Mouse (Mus musculus) cerebellum, adult 8-10 months (tissue): ENCODE results near the gene Rhof.

Experiments used
- DNase-seq: peaks from one replicate; pipeline ENCODE4 v3.0.0; 2022

Gene Rhof

DNA sequence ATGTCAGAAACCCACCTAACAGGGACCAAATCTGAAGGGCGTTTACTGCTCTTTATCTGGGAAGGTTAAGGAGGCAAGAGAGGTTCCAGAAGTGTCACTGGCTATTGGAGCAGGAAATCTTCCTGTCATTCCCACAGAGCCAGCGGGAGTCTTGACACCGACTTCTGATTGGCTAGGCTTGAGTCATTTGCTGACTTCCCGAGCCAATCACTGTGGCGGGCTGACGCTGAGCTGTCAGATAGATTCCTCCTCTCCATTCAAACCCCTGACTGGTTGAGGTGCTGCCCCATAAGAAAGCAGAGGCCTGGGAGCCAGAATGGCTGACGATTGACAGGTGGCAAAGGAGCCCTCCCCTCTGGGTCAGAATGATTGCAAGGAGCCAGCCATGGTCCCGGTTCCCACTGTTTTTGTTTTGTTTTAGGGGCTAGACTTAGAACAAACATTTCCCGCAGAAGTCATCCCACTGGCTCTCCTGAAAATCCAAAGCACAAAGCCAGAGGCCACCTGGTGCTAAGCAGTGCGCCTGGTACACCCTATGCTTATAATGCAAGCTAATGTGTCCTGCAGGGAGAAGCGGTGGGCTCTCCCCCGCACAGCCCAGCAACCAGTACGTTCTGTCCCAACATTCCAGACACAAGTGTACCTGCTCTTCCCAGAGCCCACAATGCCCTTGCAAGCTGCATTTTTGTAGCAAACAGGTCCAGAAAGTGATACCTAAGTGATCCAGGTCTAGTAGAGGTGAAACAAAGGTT lies 22.9 kb downstream of the Rhof start:
- no peak for DNase-seq

DNA sequence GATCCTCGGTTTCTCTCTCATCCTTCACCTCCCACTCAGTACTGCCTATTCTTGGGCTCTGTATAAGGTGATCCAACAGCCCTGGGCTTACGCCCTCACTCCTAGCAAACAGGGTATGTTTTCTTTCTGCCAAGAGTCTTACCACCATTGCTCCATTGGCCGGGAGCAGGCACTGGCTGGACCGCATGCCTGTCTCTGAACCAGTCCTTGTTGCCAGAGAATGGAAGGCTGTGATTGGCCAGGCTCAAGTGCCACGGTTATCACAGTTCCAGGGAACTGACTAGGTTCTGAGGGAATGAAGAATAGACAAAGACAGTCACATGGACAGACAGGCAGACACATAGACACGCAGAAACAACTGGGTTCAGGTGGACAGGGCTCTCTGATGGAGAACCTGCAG lies 27.7 kb downstream of the Rhof start:
- no peak for DNase-seq

DNA sequence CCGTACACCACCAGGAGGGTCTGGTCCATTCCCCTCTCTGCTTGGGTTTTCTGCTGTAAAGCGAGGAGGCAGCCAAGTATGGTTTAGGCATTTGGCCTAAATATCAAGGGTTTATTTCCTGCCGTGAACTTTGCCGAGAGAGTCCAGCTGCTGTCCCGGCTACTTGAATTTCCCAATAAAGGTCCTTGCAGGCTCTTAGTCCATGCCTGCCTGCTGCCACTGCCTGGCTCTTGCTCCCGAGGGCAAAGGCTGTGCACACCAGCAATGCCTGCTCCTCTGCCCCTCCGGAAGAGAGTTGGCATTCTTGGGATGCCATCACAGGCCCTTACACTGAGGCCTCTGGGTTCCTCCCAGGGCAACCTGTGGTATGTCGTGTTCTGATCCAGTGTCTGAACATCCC lies 28.9 kb downstream of the Rhof start:
- no peak for DNase-seq

DNA sequence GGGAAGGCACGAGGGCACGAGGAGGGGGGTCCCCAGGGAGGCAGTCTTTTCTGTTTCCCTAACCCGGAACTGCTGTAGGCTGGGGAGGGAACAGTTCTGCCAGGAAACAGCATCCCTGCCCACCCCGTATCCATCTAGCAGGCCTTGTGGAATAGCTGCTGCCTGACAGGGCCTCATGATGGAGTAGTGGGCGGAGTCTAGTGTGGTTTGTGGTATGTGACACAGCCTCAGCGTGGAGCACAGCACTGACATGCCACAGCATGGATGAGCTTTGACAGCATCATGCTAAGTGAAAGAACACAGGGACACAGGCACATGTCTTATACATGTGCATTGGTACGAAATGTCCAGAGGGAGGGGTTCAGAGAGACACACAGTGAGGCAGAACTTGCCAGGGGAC lies 30.1 kb downstream of the Rhof start:
- no peak for DNase-seq

DNA sequence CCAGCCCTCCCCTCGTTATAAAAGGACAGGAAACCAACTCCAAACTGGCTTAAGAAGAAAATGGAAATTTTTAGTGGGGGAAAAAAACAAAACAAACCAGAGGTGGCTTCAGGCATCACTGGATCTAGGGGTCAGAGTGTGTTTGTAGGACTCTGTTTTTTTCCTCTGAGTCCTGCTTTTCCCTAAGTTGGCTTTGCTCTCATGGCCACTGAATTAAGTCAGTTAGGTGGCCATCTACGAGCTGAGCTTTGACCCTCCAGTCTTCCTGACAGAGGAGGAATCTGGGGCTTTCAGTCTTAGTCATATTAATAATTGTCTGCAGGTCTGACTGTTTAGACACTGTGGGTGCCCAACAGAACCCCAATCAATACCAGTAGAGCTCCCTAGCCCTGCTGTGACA lies 34.0 kb downstream of the Rhof start:
- DNase-seq, result no peak

DNA sequence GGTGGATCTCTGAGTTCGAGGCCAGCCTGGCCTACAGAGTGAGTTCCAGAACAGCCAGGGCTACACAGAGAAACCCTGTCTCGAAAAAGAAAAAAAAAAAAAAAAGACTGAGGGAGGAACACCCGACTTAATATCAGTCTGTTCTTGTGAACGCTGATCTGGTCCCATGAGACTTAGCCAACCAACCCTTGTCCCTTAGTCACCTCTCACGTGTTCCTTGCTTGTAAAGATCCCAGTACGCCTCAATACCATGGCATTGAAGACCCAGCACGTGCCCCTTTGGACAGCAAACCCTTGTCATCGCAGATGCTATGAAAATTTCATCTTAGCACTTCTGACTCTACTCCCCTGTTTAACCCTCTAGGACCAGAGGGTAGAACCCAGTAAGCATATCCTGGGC lies 36.2 kb downstream of the Rhof start:
- DNase-seq, result no peak

DNA sequence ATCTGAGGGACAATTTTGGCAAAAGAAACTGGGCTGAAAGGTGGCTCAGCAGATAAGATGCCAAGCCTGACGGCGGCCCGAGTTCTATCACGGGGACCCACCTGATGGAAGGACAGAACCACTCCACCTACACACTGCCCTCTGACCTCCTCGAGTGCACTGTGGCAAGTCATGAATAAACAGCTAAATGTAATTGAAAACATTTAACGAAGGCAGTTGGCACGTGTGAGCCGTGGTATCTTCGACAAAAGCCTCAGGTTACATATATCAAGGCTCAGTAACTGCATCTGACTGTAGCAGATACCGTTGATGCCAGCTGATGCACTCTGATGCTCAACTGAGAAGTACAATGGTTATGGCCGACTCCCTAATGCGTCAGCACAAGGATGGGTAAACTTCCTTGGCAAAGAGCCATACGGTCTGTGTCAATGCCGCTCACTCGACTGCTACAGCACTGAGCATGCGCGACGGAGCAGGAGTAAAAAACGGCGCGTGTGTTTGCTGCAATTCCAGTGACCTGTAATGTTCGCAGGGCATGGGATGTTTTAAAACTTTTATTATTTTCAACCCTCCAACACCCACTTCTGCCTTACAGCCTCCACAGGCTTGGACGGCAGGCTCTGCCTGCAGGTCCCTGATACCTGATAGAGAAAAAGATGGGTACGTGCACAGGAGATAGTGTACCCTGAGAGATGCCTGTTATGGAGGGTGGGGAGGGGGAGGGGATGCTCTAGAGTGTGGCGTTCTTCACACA lies 38.1 kb downstream of the Rhof start:
- DNase-seq, result no peak

DNA sequence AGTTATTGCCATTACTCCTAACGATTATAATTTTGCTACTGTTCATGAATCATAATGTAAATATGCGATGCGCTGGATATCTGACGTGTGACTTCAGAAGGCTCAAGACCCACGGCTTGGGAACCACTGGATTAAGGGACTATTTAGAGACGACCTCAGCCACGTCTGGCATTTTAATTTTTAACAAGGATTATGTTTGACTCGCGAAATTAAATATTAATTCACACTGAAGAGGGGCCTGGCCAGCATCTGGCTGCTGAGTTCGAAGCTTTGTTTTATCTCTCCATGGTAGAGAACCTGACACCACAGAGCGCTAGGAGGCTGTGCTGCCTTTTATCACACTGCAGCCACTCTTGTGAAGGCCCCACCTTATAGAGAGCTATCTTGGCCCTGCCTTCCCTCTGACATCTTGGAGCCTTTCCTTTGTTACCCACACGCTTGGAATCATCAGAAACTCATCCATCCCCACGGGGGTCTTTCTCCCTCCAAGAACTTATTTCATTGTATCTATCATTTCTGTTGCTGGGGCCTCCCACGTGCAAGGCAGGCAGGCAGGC lies 39.3 kb downstream of the Rhof start:
- DNase-seq, result no peak

DNA sequence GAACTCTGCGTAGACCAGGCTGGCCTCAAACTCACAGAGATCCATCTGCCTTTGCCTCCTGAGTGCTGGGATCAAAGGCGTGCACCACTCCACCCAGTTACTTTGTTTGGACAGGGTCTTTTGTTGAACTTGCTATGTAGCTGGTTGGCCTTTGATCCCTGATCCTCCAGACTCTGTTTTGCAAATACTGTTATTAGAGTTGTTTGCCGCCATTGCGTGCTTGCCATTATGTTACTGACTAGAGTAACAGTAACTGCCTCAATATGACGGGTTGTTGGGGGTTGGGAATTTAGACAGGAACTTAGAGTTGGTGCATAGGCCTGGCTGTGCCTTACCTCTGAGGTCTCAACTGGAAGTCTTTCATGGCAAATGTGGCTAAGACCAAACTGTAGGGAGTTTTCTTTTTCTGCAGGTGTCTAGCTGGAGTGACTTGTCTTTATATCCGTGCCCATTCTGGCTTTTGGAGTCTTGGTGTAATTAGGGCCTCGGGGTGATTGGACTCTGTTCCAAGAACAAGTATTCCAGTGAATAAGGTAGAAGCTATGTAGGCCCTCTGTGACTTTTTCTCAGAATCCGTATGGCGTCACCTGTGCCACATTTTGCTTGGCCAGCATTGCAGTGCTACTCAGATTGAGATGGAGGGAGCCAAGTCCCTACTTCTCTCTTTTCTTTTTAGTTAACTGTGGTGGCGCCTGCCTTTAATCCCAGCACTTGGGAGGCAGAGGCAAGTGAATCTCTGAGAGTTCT lies 41.8 kb downstream of the Rhof start:
- no peak for DNase-seq

DNA sequence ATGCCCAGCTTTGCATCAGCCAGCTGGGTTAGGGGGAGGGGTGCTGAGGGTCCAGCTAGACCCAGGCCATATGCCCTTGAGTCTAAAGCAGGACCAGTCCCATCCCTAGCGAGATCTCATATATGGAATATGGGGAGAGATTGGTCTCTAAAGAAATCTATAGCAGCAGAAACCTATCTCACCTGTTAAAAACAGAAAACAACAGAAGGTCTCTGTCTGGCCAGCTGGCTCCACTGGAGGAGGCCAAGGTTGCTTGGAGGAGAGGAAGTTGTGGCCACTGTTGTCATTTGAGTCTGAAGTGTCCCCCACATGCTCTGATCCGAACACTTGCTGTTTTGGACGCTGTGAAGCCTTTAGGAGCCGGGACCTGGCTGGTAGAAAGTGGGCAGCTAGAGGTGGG lies 43.7 kb downstream of the Rhof start:
- peak; percentile 43 for DNase-seq

DNA sequence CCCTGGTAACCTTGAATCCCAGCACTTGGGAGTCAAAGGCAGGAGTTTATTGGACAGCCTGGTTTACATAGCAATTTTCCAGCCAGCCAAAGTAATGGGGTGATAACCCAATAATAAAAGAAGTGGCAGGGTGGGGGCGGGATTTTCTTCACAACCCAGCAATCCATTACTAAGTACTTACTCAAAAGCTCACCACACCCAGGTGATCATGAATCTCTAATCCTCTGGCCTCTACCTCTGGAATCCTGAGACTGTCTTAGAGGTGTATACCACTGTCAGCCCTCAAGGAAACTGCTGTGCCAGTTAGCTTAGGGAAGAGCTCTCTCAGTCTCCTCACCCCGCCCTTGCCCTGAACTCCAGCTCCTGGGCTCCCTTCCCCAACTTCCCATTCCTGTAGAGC lies 46.0 kb downstream of the Rhof start:
- no peak for DNase-seq

DNA sequence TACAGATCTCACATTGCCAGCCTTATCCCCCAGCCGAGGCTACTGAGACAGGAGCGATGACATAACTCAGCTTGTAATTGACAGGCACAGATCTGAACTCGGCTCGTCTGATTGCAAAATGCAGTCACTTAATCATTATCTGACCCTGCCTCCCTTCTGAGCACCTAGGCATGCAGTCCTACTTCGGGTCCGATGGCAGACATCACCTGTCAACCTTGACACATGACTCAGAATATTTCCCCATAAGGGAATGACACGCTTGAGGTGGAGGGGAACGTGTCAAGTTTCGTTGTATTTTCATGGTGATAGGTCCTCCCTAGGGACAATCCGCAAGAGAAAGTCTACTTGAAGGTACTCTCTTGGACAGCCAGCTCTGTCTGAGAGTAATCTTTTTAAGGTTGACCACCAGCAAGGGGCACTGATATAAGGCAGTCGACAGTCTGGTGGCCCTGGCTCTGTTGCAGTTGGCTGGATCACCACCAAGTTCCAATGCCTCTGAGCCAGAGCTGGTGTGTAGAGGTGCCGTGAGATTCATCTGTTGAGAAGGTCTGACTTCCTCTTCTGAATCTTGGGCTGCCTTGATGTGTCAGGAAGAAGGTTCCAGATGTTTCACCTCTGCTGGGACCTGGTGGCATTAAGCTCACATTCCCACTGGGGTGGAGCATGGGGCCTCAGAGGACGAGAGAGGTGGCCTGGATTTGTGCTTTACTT lies 49.0 kb downstream of the Rhof start:
- DNase-seq, result peak; percentile 52

DNA sequence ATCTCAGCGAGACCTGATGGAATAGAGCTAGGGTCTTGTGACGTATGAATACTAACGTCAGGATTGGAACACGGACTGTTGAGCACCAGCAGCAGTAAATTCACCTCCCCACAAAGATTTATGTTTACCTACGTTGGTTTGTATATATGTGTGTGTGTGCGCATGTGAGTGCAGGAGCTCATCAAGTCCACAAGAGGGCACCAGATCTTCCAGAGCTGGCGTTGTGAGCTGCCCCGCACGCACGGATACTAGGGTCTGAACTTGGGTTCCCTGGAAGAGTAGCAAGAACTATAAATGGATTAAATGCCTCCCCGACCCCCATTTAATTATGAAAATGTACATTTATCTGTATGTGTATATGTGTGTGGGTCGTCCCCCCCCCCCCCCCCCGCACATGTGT lies 52.0 kb downstream of the Rhof start:
- no peak for DNase-seq

DNA sequence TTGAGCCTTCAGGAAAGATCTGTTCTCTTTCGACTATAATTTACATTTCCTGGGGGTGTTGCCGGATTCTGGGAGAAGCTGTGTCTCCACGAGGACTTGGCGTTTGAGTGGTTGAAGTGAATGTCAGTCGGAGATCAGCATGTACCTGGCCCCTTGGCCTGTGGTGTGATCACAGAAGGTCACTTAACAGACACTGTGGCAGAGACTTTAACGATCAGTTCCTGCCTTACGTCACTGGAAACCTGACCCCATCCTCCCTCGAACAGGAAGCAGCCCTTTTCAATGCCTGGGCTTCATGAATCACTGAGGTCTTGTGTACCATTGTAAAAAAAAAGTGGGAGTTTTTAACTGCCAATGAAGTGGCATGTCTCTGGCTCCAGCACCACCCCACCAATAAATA lies 52.5 kb downstream of the Rhof start:
- DNase-seq, result no peak

DNA sequence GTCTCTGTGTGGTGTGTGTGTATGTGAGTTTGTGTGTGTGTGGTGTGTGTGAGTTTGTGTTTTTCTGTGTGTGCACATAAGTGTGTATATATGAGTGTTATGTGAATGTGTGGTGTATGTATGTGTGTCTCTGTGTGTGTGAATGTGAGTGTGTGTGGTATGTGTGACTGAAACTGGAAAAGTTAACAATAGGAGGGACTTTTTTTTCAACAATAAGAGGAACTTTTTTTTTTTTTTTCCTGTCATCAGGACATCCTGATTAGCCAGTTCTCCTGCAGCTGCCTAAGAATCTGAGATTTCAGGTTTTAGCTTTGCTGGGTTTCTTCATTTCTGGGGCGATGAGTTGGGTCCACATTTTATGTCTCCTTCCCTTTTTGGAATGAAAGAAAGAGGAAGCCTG lies 52.9 kb downstream of the Rhof start:
- no peak for DNase-seq

DNA sequence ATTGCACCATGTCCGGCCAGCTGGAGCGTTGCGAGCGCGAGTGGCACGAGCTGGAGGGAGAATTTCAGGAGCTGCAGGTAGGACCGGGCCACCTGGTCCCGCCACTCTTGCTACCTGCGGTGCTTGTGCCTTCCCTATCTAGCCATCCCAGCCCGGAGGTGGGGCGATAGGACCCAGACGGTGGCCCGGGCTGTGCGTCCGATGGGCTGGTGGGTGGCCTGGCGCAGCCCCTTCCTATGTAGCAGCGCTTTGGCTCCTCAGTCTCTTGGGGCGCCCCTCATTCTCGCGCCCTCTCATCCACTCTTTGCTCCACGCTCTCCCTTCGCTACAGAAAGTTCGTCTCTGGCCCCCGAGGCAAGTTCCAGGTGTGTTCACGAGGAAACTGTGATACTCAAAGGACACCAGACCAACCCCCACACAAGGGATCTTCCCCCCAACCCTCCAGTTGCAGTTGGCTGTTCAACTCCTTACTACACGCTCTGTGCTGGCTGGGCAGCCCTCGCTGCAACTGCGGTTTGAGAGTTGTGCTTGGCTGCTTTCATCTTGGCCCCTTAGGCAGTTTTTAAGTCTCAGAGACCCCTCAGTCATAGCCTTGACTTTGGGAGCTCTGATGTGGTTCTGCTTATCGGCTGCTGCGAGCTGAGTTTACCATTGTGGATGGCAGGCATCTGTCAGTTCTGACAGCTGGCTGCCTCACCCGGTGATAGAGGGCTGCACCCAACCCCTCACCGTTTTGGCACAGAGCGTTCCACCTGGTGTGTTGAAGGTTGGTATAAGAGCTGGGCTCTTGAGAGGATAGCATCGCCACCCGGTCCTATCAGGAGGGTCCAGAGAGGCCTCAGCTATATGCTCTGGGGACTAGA lies 55.8 kb downstream of the Rhof start:
- peak; percentile 39 for DNase-seq

DNA sequence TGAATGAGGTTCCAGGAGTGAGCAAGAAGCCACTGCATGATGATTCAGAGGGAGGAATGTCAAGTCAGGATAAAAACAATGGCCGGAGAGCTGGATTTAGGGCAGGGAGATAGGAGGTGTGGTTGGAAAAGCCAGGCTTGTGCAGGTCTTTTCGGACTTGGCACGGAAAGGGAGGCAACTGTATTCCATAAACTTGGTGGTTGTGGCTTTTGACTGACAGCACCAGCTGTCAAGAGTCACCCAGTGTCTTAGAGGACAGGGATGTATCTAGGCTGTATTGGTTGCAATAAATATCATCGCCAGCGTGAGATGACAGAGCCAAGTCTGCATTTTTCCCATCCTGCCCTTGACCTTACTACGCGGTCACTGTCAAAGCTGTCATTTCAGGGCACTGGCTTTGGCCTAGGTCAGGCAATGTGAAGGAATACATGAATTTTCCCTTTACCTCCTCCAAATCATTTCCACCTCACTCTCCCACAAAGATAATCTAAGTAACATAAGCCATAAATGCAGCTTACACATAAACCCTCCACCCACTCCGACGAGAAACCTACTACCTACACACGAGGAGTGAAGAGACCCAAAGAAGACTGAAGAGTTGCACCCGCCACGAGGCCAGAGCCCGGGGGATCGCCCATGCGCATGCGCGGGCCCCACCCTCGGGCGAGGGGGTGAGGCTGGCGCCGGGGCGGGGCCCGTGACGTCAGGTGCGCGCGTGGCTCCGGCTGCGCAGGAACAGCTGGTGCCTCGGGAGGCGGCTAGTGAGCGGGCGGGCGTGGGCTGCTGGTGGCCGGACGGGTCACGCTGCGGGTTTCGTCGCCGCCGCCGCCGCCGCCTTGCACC lies 56.7 kb downstream of the Rhof start:
- peak; percentile 95 for DNase-seq

DNA sequence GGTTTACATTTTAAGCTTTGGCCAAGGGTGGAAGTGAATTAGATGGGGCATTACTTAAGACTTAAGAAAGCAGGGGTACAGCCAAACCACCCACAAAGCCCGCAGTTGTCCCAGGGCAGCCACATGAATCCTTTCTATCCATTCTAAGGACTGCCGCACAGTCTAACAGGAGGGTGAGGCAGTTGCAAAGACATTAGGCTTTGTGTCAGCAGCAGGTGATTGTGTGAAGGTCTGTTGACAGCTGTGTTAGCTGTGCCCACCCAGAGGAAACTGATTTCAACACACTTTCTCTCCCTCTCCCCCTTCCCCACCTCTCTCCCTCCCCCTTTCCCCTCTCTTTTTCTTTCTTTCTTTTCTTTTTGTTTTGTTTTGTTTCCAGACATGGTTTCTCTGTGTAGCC lies 63.8 kb downstream of the Rhof start:
- DNase-seq, result no peak

DNA sequence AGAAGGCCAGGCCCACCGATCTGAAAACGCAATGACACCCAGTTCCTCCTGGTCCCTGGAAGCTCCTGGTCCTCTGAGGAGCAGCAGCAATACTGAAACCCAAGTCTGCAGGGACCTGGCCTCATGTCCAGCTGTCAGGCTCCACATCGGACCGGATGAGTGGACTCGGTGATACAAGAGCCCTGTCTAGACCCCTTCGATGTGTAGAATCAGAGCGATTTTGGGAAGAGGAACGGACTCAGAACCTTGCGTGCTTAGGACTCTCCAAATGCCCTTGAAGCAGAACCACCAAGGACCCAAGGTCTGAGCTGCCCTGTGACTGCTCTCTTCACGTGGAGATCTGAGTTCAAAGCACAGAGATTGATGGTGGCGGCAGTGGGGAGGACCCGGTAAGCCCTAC lies 64.4 kb downstream of the Rhof start, which contains the start of gene Tmem120b:
Tmem120b (plus strand) TSS at position 301 of the 400 bp plus-strand sequence.
- DNase-seq, result no peak

DNA sequence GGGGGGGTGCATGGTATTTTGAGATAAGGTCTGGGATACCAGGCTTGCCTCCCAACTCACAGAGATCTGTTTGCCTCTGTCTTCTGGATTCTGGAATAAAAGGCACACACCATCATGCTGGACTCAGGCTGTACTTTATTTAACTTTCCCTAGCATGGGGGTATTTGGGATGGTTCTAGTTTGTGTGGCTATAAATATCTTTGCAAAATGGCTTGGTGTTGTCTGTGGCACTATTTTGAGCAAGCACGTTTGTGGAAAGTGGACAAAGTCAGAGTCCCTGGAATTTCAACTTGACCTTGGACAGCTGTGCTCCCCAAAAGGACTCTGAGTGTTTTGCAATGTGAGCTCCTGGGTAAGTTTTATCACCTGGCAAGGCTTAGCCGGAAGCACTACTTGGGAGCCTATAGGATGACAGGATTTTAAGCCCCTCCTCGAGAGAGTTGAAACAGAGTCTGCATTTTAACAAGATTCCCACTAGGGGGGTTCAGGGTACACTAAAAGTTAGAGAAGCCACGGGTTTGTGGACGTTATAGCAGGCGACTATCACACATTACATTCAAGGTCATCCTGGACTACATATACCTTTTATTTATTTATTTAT lies 65.0 kb downstream of the Rhof start:
- no peak for DNase-seq
